Mouse (Mus musculus) induced T-regulatory cell, adult 2 months (primary cell): Measurements from ENCODE around the gene Gpr62.
A peak's percentile ranks its signal among the peaks of the same experiment; 100 is the strongest.

Experiments
- DNase-seq: peaks from one replicate; pipeline ENCODE4 v3.0.0-alpha.2; 2012; ENCODE audit warnings: low read depth

Gpr62 gene

GRCm38 (mm10) chr9:106454888-106455681 lies 10.7 kb downstream of the Gpr62 start:
- no peak for DNase-seq

GRCm38 (mm10) chr9:106454071-106454761 lies 11.5 kb downstream of the Gpr62 start:
- no peak for DNase-seq

GRCm38 (mm10) chr9:106453271-106454070 lies 12.3 kb downstream of the Gpr62 start, which contains the start of gene Pcbp4:
Pcbp4 (plus strand) TSS chr9:106453291.
- peak; percentile 80 for DNase-seq

- no peak for DNase-seq
Observed at GRCm38 (mm10) chr9:106452821-106453220, 12.9 kb downstream of the Gpr62 start.

- no peak for DNase-seq
Observed at GRCm38 (mm10) chr9:106452351-106452750, 13.4 kb downstream of the Gpr62 start.

GRCm38 (mm10) chr9:106451899-106452298 lies 13.8 kb downstream of the Gpr62 start:
- no peak for DNase-seq

GRCm38 (mm10) chr9:106451298-106451697 lies 14.4 kb downstream of the Gpr62 start:
- no peak for DNase-seq

GRCm38 (mm10) chr9:106450661-106451060 lies 15.1 kb downstream of the Gpr62 start:
- DNase-seq: no peak

- DNase-seq: no peak
Observed at GRCm38 (mm10) chr9:106449947-106450346, 15.8 kb downstream of the Gpr62 start.

- DNase-seq: peak; percentile 82
Observed at GRCm38 (mm10) chr9:106448498-106449031, 17.2 kb downstream of the Gpr62 start.

- no peak for DNase-seq
Observed at GRCm38 (mm10) chr9:106447951-106448350, 17.8 kb downstream of the Gpr62 start.

GRCm38 (mm10) chr9:106447348-106447747 lies 18.4 kb downstream of the Gpr62 start, which contains the start of the genes Abhd14b and Abhd14a:
Abhd14b (plus strand) TSS chr9:106447459.
Abhd14a (minus strand) TSS chr9:106447678.
- peak; percentile 80 for DNase-seq

GRCm38 (mm10) chr9:106444836-106445235 lies 20.9 kb downstream of the Gpr62 start:
- no peak for DNase-seq

GRCm38 (mm10) chr9:106442680-106443079 lies 23.1 kb downstream of the Gpr62 start:
- no peak for DNase-seq

GRCm38 (mm10) chr9:106436566-106436965 lies 29.2 kb downstream of the Gpr62 start:
- no peak for DNase-seq

GRCm38 (mm10) chr9:106433389-106433788 lies 32.3 kb downstream of the Gpr62 start:
- no peak for DNase-seq

- no peak for DNase-seq
Observed at GRCm38 (mm10) chr9:106430015-106430264, 35.8 kb downstream of the Gpr62 start.

- DNase-seq: peak; percentile 99
Observed at GRCm38 (mm10) chr9:106429221-106430014, 36.3 kb downstream of the Gpr62 start, which contains the start of gene Rpl29. Rpl29 (plus strand) TSS chr9:106429454.

GRCm38 (mm10) chr9:106428719-106429220 lies 37.0 kb downstream of the Gpr62 start:
- DNase-seq: no peak

- peak; percentile 91 for DNase-seq
Observed at GRCm38 (mm10) chr9:106421865-106422160, 43.9 kb downstream of the Gpr62 start.
